Mouse (Mus musculus) adrenal gland, adult 18-20 months (tissue): ENCODE measurements around the gene Plek. TPM values are rescaled to one million over a fixed set of nuclear protein-coding genes. Genes with fewer than 3 reads are reported as not detected.
"Not testable (repeated sequence)": the region's sequence is repeated elsewhere in the genome, so short reads cannot be mapped to it uniquely, and the experiment has no call there.

Experiments used
- DNase-seq, 2 experiments: peaks; one replicate each; pipeline ENCODE4 v3.0.0; 2021 to 2022; ENCODE audit warnings: low spot score in 2 of 2
- long read RNA-seq, 2 experiments: library from polyadenylated mRNA; stranded (forward); transcript quantifications; one replicate each; pipeline ENCODE4 v2.0.0; 2021
- total RNA-seq, 2 experiments: library from RNA; stranded (reverse); gene quantifications; 1 replicate in 1 of 2; 2 replicates in 1 of 2; pipeline ENCODE4 v1.2.3; 2021

The Plek gene
- total RNA-seq = 1 to 10 TPM; 5.3 to 7.1 TPM
- long read RNA-seq, experiment 1, full-length matches to known transcripts = 3 of 4 reads
- long read RNA-seq, experiment 1, partial matches to known transcripts = 0 of 4 reads
- long read RNA-seq, experiment 1, other reads (novel, unspliced or antisense) = 1 of 4 reads
- long read RNA-seq, experiment 2, full-length matches to known transcripts = 1 of 3 reads
- long read RNA-seq, experiment 2, partial matches to known transcripts = 1 of 3 reads
- long read RNA-seq, experiment 2, other reads (novel, unspliced or antisense) = 1 of 3 reads

DNA sequence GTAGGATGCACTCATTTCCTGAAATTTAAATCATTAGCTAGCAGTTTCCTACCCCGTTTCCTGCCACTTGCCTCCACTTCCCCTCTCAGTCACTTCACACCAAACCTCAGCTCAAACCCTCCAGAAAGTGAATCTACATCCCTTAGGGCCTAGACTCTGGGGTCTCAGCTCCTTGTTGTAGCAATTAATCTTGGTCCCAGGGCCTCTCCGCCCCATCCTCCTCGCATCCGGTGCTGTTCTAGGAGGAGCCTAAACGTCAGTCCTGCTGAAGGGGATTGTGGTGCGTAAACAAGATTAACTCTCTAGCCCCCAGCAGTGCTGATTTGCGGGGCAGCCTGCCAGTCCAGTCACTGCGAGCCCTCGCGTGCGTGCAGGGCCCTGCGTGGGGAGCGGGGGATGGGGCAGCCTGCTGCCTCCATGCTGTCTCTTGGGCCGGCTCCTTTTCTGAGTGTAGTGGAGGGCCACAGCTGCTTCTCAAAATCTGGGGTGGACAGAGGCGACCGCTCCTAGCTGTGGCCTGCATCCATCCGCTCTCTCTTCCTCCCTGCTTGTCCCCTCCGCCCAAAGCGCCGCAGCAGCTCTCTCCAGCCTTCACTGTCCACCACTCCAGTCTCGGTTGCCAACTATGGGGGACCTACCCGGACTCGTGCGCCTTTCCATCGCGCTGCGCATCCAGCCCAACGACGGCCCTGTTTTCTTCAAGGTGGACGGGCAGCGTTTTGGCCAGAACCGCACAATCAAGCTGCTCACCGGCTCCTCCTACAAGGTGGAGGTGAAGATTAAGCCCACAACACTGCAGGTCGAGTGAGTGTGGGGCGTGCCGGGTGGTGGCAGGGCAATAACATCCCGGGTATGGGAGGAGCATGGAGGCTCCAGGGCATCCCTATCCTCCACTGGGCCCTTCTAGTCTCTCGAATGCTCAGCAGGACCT, at the start of gene Plek, which contains the start of gene Cnrip1:
Gene Plek (minus strand): TSS at position 837 of the 931 bp plus-strand sequence.
Gene Cnrip1 (plus strand): TSS at position 42 of the 931 bp plus-strand sequence.
- peak; percentile 54 to 58 for DNase-seq

DNA sequence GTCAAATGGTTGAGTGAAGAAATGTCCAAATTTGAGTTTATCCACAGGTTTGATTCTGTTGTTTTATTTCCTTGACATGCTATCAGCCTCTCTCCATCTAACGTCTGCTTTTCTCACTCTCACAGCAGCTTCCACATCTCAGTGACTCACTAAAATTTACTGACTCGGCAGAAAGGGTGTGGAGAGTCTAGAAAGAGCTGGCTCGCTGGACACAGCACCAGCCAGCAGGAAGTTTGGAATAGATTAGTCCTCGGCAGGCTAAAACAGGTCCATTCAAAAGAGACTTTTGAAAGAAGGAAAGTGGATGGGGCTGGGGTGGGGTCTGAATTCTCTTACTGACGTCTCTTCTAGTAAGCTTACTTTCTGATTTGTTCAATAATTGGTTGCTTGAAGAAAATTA, 33.9 kb upstream of the Plek start:
- no peak for DNase-seq

DNA sequence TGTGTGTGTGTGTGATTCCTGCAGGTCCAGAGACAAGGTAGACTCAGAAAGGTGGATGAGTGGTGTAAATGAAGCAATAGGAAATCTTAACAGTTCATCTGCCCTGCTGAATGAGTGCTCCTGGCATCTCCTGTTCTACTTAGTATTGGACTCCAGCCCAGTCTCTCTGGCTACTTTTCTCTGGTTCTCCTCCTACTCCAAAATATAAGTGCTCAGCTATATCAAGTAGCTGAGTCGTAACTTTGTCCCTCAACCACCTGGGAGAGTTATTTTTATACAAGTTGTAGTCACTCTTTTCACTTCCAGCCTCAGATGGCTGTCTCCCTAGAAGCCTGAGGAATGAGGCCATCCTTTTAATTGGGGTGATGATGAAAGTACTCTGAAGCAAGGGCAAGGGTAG, 31.7 kb upstream of the Plek start:
- DNase-seq = no peak

DNA sequence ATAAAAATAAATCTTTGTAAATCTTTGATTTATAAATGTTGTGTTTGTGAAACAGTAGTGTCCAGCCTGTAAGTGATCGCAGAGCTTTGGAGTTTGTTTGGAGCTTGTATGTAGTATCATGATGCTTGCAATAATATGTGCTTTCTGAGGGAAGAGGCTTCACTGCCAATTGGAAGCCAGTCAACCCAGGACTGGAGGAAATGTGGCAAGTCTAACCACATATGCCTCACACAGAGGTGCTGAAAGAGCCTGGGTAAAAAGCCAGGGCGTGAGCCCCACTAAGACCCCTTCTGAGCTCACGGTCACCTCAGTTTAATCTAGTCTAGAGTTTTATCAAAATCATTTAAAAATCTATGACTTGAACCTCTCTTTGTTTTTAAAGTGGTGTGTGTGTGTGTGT, 31.3 kb upstream of the Plek start:
- DNase-seq = no peak

DNA sequence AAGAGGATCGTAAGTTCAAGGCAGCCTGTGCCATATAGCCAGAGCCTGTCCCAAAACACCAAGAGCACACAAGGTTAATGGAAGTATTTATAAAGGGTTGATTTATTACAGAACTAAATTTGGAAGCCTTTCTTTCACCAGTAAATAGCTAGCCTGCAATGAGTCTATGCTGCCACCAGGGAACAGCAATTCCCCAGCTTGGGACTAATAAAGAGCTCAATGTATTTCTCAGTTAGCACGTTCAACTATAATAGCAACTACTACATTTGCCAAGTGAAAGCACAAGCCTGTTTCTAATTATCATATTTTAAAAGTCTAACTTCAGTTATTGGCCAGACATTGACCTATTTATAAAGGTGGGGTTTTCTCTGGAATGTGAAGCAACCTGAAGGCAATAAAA, 30.8 kb upstream of the Plek start:
- DNase-seq = no peak

DNA sequence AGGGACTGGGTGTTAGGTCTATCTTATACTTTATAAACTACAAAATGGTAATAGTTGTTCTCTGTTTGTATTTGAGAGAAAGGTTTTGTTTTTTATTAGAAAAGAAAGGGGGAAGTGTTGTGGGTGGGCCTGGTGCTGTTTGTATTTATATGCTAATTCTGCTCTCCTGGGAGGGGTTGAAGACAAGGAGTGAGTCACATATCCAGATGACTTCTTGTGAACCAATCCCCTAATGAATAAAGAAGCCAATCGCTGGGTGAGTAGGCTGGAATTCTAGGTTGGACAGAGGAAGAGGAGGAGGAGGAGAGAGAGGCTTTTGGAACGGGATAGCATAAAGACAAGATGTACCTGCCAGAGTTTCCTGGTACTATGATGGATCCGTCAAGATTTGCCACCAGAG, 29.9 kb upstream of the Plek start:
- no peak for DNase-seq

DNA sequence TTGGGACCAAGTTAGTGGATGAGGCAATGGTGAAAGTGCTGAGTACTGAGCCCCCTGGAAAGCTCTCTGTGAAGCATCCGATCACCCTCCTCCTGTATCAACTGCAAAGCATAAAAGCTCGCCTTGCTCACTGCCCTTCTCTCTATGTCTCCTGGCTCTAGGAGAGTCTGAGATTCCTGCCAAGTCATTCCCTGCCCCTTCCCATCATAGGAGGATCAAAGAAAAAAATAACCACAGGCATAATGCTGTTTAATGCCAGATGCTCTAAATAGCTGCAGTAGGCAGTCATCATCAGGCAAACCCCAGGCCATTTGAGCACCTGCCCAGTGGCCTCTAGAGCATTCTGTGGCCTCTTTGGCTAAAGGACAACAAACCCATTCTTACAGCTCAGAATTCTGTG, 23.5 kb upstream of the Plek start:
- no peak for DNase-seq

DNA sequence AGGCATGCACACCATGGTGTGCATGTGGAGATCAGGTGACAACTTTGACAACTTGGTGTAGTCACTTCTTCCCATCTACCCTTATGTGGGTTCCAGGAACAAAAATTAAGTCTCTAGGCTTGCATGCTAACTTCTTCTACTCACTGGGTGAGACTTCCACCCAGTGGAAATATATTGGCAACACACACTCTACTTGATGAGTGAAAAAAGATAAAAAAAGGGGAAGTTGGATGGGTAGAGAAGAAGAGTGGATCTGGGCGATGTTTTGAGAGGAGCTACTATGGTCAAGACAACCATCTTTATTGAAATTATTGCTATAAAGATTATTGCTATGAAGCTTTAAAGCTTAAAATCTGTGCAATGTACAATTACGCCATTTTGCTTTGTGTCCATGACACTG, 17.2 kb upstream of the Plek start:
- DNase-seq = not testable (repeated sequence)

DNA sequence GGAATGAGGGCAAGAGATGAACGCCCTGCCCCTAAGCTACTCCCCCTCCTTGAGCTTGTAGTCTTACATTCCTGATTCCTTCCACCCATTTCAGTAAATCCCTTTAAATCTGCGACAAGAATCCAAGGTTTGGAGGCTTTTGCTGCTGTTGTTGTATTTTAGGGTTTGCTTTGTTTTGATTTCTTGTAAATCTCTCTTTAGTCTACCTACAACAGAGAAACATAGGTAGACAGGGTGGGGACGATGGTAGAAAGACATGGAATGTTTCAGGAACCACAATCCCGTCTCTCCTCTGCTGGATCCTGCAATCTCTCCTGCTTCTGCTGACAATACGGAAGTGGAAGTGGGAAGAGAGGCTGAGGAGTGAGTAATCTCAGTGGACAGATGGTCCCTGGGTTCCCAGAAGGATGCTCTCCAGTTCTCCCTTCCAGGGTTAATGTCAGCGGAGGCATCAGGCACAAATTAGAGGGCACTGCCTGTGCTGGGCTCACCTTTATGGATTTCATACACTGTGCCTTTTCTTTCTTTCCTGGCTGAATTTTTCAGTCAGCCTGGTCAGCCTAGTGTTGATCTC, 382 bp upstream of the Plek start:
- DNase-seq = no peak

DNA sequence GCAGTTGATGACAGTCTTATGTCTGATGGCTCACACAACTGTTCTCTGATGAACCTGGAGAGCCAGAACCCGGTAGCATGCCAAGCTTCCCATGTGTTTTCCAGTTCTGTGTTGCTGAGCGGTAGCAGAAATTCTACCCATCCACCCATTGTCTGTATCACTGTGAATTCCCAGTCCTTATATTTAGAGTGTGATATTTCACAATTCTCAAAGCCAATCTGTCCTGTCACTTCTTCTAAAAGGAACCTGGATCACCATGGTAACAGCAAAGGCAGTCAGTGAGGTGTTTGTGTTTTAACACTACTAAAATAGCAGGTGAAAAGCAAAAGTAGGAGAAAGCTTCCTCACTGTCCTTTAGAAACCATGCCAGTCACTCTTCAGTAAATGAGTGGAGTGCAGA, 6.4 kb downstream of the Plek start:
- DNase-seq = no peak

DNA sequence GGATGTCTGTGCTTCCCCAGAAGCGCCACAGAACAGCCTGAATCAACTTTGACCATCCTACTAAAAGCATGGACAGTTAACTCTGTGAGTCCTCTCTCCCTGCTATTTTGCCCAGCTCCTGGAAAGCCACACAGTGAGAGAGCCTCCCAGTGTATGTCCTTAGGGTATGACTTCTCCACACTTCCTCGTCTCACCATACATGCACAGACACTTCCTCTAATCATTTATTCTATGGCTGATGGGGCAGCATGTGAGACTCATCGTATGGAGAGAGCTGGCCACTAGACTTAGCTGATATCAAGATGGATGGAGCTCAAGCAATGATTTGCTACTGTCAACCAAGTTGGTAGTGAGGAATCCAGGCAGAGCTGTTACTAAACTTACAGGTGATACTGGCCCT, 28.2 kb downstream of the Plek start:
- no peak for DNase-seq

DNA sequence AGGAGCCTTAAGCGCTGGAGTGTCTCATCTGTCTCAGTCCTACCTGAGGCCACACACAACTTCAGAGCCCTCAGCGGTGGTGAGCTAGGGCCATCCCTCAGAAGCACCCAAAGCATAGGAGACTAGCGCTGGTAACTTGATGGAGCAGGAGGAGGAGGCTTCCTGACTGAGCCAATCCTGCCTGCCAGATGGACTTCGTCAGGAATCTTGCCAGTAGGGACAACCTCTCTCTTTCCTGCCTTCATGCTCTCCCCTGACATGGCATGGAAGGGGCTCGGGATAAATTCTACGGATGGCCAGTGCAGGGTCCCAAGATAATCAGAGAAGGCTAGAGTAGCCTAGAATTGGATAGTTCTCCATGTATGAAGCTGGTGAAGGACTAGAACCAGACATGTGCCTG, 29.0 kb downstream of the Plek start:
- no peak for DNase-seq

DNA sequence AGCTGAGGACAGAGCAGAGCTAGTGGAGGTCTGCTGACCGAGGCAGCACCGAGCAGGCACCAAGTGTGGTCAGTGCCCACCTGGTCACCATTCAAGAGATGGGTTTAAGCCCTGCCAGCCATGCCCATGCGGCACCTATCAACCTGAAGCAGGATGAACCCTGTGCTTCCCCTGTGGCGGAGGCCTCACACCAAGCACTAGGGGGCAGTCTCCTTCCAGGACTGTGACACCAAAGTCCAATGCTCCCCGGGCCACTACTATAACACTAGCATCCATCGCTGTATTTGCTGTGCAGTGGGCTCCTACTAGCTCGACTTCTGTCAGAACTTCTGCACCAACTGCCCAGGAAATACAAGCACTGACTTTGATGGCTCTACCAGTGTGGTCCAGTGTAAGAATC, 32.9 kb downstream of the Plek start:
- no peak for DNase-seq

DNA sequence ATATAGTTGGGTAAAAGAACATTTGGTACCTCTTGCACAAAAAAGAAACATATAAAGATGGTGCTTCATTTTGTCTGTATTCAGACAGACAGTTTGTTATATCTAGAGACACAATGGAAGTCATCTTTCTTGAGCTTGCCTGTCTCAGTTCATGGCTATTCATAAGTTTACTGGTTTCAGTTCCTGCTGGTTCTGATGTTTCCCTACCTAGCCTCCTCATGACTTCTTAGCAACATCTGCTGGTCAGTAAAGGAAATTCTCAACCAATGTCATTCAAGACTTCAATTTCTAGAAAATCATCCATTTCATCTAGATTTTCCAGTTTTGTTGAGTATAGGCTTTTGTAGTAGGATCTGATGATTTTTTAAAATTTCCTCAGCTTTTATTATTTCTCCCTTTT, 39.2 kb downstream of the Plek start:
- DNase-seq = no peak

DNA sequence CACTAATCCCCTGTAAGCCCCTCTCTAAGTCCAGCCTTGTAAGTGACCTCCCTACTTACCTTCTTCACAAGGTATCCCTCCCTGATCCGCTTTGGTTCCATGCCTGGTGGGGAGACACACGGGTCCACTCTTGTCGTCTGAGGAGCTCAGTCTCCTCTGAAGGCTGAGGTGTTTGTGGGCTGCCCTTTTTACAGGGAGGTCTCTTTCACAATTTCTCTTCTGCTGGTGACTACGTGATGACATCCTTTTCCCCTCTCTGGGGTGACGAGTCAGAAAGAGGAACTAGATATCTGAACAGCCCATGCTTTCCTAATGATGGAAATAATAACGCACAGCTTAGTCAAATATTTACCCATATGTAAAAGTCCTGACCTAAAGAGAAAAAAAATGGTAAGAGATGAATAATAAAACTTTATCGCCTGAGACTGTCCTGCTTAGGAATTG, 43.7 kb downstream of the Plek start:
- DNase-seq = no peak

DNA sequence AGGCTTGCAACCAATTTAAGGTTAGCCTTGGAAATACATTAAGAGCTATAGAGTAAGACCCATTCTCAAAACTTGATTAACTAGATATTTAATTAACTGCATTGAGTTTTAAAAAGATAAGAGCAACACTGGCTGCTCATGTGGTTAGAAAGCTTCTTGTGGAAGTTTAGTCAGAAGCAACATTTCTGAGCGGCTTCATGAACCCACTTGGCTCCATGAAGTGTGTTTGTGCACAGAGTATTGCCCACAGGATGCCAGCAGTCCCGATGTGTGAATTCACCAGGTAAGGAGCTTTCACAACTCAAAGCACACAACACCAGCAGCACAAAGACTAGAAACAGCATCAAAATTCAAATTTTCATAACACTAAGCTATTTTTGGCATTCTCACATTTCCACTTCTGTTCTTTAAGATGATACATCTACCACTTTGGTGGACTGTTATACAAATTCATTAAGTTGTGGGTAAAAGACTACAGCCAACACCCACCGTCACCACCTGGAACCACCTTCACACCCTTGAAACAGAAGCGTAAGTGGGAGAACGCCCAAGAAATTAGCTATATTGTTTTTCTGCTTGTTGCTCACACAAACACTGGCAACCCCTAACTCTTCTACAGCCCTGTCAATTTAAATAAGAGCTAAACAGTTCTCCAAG, 44.5 kb downstream of the Plek start:
- DNase-seq = no peak

DNA sequence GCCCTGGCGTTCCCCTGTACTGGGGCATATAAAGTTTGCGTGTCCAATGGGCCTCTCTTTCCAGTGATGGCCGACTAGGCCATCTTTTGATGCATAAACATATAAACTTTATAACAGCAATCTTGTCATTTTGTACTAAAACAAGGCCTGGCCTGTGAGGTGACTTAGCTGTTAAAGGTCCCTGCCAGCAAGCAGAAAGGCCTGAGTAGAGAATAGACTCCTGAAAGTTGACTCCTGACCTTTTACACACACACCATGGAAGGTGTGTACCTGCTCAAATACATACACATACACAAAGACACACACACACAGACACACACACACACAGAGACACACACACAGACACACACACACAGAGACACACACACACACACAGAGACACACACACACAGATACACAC, 45.7 kb downstream of the Plek start:
- not testable (repeated sequence) for DNase-seq

DNA sequence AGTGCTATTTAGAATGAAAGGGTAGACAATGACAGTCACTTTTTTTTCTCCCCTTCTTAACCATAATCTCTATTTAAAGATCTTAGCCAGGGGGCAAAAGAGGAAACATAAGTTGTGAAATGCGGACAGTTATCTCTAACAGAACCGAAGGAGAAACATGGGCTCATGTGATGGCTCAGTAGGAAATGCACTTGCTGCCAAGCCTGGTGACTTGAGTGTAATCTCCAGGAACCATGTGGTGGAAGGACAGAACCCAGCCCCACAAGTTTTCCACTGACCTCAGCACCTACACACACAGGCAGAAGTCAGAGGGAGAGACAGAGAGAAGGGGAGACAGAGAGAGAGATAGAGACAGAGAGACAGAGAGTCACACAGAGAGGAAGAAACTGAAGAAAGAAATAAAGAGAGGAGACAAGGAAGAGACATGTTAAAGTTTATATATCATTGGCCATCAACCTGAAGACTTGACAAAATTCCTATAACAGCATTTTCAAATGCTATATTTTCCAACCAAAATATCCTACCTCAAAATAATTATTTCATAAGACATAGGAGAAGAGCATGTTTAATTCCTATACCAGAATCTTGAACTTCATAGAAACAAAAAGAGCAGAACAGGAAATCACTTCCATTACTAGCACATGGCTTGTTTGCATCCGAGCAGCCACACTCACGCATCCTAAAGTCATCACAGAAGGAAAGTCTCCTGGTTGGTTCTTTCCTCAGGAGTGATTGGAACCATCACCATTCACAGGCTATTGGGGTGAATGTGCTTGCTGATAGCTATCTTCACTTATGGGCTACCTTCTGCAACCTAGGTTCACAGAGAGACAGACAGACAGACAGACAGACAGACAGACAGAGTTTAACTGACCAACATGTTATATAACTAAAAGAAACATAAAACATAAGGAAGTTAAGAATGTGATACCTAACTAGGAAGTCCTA, 47.0 kb downstream of the Plek start:
- DNase-seq = no peak

DNA sequence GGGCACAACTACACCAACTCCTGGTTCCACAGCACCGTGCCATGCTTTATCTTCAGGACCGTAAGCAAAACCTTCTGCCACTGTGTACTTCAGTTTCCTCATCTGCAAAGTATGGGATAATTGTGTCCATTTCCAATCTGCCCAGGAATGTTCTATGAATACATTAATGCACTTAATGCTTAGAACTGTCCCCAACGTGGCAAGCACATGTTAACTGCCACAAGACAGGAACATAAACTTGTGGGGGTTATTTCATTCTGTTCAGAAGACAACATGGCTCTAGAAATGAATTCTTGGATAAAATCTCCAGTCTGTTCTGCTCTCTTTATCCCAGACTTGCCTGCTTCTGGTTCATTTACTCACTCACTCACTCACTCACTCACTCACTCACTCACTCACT, 48.4 kb downstream of the Plek start:
- DNase-seq = no peak

DNA sequence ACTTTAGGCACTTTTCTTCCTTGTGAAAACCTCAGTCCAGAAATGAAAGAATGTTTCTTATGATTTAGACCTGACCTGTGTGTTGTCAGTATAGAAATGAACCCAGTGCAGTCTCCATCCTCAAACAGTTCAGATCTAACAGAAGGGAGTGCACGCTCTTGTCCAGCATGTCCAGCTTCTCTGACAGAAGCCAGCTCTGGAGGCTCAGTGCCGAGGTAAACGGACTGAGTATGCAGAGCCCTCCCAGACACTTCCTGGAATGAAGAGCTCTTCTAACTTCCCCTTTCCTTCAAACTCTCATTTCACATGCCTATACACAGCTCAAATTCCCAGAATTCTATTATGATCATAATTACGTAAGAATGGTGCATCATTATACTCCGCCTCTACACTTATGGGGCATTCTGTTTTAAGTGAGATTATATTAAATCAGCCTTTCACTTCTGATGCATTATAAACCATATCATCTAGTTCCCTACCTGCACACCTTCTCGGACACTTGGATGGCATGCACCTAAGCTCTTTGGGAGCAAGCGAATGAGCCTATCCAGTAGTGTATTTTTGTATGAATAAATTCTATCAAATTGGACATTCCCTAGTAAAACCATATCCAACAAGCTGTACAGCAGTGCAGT, 49.3 kb downstream of the Plek start:
- DNase-seq = no peak
